Mouse (Mus musculus) small intestine, adult 2 months (tissue): ENCODE measurements around the gene 2900011O08Rik. TPM values are rescaled to one million over a fixed set of nuclear protein-coding genes. Genes with fewer than 3 reads are reported as not detected.

ENCODE experiments used
- H3K27ac ChIP-seq: fragments of 200-500 bp; 2 replicates; pipeline ENCODE4 v1.5.1; 2012; ENCODE audit warnings: low read depth, low read length, control low read depth, inconsistent platforms; ENCODE audit not compliant: insufficient read depth
- H3K27me3 ChIP-seq: fragments of 200-500 bp; 2 replicates; pipeline ENCODE4 v1.6.1; 2012; ENCODE audit warnings: mild to moderate bottlenecking, moderate library complexity, low read length, inconsistent platforms; ENCODE audit not compliant: control insufficient read depth, insufficient read depth
- H3K36me3 ChIP-seq: fragments of 200-500 bp; 2 replicates; pipeline ENCODE4 v1.6.1; 2012; ENCODE audit warnings: mild to moderate bottlenecking, low read length, control low read depth, inconsistent platforms; ENCODE audit not compliant: control insufficient read depth, insufficient read depth
- H3K4me1 ChIP-seq: fragments of 200-500 bp; 2 replicates; pipeline ENCODE4 v1.6.1; 2012; ENCODE audit warnings: low read length, inconsistent platforms, mixed read lengths; ENCODE audit not compliant: control insufficient read depth, insufficient read depth, insufficient read length
- H3K4me3 ChIP-seq: fragments of 200-500 bp; 2 replicates; pipeline ENCODE4 v1.5.1; 2012; ENCODE audit warnings: low read depth, mild to moderate bottlenecking, control low read depth, inconsistent platforms, low read length, moderate library complexity
- CTCF ChIP-seq: fragments of 200-500 bp; IDR thresholded peaks from 2 replicates; pipeline ENCODE4 v1.5.1; 2012; ENCODE audit warnings: low read depth, mild to moderate bottlenecking, control low read depth, inconsistent platforms, low read length, moderate library complexity, mixed read lengths; ENCODE audit not compliant: insufficient replicate concordance, insufficient read length; ENCODE audit errors: extremely low read depth
- POLR2A ChIP-seq: fragments of 200-500 bp; IDR thresholded peaks from 2 replicates; pipeline ENCODE4 v1.6.1; 2012; ENCODE audit warnings: low read depth, mild to moderate bottlenecking, control low read depth, inconsistent platforms, low read length, moderate library complexity
- WGBS: fragments of 180-500 bp; shearing (Covaris S2); methylation state at CpG from one replicate; pipeline ENCODE4 v1.1.7; 2018; 5-methylcytosine and 5-hydroxymethylcytosine counted together
- polyA plus RNA-seq: library from polyadenylated mRNA; depleted of rRNA; stranded (reverse); fragments of >200 nt; gene quantifications from 2 replicates; pipeline ENCODE4 v1.2.3, GENCODE M21; 2012; rRNA removed

Gene 2900011O08Rik
- polyA plus RNA-seq, 1 experiment, result 0.35 TPM

GRCm38 (mm10) chr16:14135014-14135413 is 148.6 kb downstream of the 2900011O08Rik start:
- TF ChIP-seq CTCF, result no peak
- no peak for TF ChIP-seq POLR2A
- WGBS, result 90% methylated on average over 2 of the region's 2 CpGs
- no peaks in the 10 kb centered on the region for H3K4me1 ChIP-seq
- no peak overlapping the region for H3K4me3 ChIP-seq
- no peak overlapping the region; the same call in 1 of the 2 replicates for H3K27ac ChIP-seq
- H3K36me3 ChIP-seq, result peaks cover 68% of the 10 kb centered on the region
- H3K27me3 ChIP-seq, result no peaks in the 10 kb centered on the region

DNA sequence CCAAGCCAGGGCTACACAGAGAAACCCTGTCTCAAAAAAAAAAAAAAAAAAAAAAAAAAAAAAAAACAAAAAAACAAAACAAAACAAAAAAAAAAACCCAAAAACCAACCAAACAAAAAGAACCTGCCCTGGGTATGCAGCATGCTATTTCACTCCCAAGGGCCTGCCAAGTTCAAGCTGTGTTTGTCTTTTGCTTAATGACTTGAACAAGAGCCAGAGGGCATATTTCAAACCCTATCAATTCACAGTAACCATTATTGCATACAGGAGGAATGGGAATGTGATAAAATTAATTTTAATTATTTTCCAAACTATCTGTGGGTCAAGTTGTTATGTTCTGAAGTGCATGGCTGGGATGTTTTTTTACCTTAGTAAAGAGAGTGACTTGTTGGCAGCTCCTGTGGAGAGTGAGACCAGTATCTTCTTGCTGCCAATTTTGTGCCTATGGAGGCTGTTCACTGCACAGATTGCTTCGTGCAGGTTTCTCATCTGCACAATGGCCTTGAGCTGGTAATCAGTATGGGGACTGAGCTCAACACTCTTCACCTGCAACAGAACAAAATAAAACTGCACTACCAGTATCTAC is 151.7 kb downstream of the 2900011O08Rik start:
- TF ChIP-seq POLR2A (no peak), CTCF (no peak)
- no peaks in the 10 kb centered on the region for H3K27me3 ChIP-seq
- no peak overlapping the region for H3K27ac ChIP-seq
- no peak overlapping the region for H3K4me3 ChIP-seq
- 23% methylated on average over 1 of the region's 1 CpGs for WGBS
- H3K36me3 ChIP-seq, result peaks cover 70% of the 10 kb centered on the region
- no peaks in the 10 kb centered on the region for H3K4me1 ChIP-seq

DNA sequence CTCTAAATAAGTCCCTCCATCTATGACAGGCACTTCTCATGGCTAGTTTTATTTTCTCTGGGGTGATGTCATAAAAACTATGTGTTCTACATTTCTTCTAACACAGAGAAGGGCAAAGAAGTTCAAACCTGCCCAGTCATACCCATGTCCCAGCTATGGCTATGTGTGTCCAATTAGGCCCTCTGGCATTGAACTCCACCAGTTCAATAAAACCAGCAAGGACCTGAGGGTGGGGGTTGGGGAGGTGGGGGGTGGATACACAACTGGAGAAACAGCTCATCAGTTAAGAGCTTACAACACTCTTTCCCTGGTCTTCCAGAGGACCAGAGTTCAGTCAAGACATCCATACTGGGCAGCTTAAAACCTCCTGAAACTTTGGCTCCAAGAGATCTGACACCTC is 152.7 kb downstream of the 2900011O08Rik start:
- peaks cover 74% of the 10 kb centered on the region for H3K36me3 ChIP-seq
- H3K27ac ChIP-seq, result no peak overlapping the region

DNA sequence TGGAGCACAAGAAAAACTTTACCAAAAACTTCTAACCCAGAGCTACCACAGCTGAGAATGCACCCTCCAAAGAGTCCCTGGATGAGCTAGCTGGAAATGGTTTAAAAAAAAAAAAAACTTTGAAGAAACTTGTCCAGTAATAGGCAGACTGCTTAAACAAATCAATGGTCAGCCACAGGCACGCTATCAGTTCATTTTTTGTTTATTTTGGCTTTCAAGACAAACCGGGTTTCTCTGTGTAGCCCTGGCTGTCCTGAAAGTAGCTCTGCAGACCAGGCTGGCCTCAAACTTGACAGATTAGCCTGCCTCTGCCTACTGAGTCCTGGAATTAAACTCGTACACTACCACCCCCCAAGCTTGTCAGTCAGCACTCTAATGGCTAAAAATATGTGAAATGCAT is 156.9 kb downstream of the 2900011O08Rik start:
- no peaks in the 10 kb centered on the region for H3K27me3 ChIP-seq
- H3K36me3 ChIP-seq, result peaks cover 76% of the 10 kb centered on the region
- H3K4me1 ChIP-seq, result no peaks in the 10 kb centered on the region
- WGBS, result 58% methylated on average over 3 of the region's 3 CpGs
- TF ChIP-seq POLR2A (no peak), CTCF (no peak)
- H3K4me3 ChIP-seq, result no peak overlapping the region
- H3K27ac ChIP-seq, result no peak overlapping the region

More for the DNA sequence above, 152.7 kb downstream of the 2900011O08Rik start:
- H3K4me3 ChIP-seq, result no peak overlapping the region
- no peaks in the 10 kb centered on the region for H3K4me1 ChIP-seq
- TF ChIP-seq POLR2A, result no peak
- no peaks in the 10 kb centered on the region for H3K27me3 ChIP-seq

DNA sequence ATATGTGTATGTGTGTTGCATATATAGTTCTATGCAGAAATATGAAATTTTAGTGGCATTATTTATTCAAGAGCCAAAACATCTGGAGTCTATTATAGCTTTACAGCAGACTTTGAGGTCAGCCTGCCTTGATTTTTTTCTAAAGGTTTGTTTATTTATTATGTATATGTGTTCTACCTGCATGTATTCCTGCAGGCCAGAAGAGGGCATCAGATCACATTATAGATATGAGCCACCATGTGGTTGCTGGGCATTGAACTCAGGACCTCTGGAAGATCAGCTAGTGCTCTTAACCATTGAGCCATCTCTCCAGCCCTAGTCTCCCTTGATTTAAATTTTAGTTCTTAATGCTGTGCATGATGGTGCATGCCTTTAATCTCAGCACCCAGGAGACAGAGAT is 161.3 kb downstream of the 2900011O08Rik start:
- TF ChIP-seq POLR2A (no peak), CTCF (no peak)
- Histone ChIP-seq H3K4me1 (no peaks in the 10 kb centered on the region), H3K27me3 (no peaks in the 10 kb centered on the region), H3K36me3 (peaks cover 69% of the 10 kb centered on the region), H3K27ac (no peak overlapping the region), H3K4me3 (no peak overlapping the region)

Other genes starting within 250 kb of the 2900011O08Rik start
- gene Rrn3, start 205.9 kb upstream of the 2900011O08Rik start, polyA plus RNA-seq, result 1.6 and 2.7 TPM in 2 replicates
- 23.0 and 45.9 TPM in 2 replicates for gene Ntan1, start 167.8 kb upstream of the 2900011O08Rik start, polyA plus RNA-seq
- 76.7 and 137 TPM in 2 replicates for gene Pdxdc1, start 83.5 kb upstream of the 2900011O08Rik start, polyA plus RNA-seq
- gene Mpv17l, start 83.4 kb upstream of the 2900011O08Rik start, polyA plus RNA-seq, result 2.7 and 4.7 TPM in 2 replicates
- gene Ifitm7, start 284 bp downstream of the 2900011O08Rik start, polyA plus RNA-seq, result not detected in 2 replicates
- gene Nde1, start 176.7 kb downstream of the 2900011O08Rik start, polyA plus RNA-seq, result 9.7 and 15.8 TPM in 2 replicates
- gene Marf1, start 176.7 kb downstream of the 2900011O08Rik start, polyA plus RNA-seq, result 3.8 and 6.8 TPM in 2 replicates